Mouse (Mus musculus) frontal cortex, postnatal 10 days (tissue): ENCODE measurements at regions not wholly inside any gene's neighbourhood (a gene's known extent, or its start where the extent isn't known, plus 50 kb on each side); places are given as distances from the start of the nearest gene placed in this dataset.

Experiments
- DNase-seq, 2 experiments: peaks; one replicate each; pipeline ENCODE4 v3.0.0; 2022; ENCODE audit warnings: low spot score in 2 of 2, mixed read lengths in 1 of 2

GRCm38 (mm10) chr14:31891500-31892185, 61.2 kb upstream of the Ankrd28 start:
- DNase-seq, result peak; percentile 29 to 44

- no peak for DNase-seq
These were observed 61.7 kb upstream of the Ankrd28 start for GRCm38 (mm10) chr14:31892186-31892510.

GRCm38 (mm10) chr14:31896500-31896899, 66.0 kb upstream of the Ankrd28 start:
- DNase-seq, result no peak

DNA sequence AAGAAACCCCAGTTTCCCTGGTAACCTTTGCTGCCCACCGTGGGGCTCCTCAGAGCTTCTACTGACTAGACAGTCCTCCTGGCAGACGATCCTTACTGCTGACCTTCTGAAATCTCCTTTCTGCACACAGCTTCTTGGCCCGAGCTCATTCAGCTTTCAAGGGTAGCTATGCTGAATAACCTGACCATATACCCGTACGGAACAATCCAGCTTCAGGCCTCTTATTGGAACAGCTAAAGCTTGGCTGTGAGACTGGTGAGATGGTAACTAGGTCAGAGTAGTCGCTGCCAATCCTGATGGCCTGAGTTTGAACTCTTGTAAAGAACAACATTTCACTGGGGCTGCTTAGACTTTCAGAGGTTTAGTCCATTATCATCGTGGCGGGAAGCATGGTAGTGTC, 69.1 kb upstream of the Ankrd28 start:
- DNase-seq, result no peak

- no peak for DNase-seq
These were observed 69.5 kb upstream of the Ankrd28 start for GRCm38 (mm10) chr14:31899906-31900305.

DNA sequence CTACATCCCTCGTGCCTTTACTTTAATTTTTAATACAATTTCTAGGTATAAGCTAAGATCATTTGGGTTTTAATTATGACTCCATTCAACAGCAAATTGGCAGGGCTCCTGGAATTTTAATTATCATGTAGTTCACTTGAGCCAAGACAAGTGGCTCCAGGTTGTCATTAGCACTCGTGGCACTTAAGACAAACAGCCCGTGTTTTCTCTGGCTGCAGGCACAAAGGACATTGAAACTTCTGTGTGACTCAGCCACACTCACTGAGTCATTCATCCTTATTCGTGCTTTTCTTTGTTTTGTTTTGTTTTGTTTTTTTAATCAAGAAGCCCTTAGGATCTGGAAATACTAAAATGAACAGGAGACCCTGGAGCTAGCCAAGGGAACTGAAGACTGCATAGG, 71.5 kb upstream of the Ankrd28 start:
- no peak for DNase-seq

DNA sequence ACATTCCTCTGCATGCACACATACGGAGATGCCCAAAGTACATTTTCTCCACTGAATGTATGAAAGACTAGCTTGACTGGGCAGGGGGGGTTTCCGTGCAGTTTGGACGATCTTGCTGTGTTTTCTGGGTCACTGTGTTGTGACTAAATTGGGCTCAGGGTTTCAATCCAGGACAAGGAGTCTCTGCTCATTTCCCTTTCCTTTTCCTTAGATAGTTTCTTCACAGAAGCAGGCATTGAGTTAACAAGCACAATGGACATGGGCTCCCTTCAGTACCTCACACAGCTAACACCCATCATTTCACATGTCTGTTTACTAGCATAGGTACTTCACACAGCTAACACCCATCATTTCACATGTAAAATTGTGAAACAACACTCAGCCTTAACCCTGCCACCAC, 73.2 kb upstream of the Ankrd28 start:
- no peak for DNase-seq

GRCm38 (mm10) chr14:31908591-31908990, 78.1 kb upstream of the Ankrd28 start:
- DNase-seq, result no peak

- DNase-seq, result no peak
These were observed 78.8 kb upstream of the Ankrd28 start for GRCm38 (mm10) chr14:31909291-31909690.

GRCm38 (mm10) chr14:31910809-31911208, 80.4 kb upstream of the Ankrd28 start:
- no peak for DNase-seq

DNA sequence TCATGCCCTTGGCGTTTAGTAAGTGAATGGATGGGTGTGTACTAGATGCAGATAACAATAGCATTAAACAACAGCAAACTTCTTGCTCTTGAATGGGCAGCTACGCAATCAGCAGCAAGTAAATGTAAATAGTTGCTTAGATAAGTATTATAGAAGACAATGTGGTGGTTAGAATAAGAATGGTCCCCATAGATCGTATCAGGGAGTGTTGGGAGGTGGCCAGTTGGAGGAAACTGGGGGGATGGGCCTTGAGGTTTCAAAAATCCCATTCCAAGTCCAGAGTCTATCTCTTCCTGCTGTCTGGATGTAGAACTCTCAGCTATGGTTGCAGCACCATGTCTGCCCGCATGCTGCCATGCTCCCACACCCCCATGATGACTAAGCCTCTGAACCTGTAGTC, 88.0 kb upstream of the Ankrd28 start:
- DNase-seq, result no peak

GRCm38 (mm10) chr14:31918921-31919320, 88.5 kb upstream of the Ankrd28 start:
- no peak for DNase-seq

DNA sequence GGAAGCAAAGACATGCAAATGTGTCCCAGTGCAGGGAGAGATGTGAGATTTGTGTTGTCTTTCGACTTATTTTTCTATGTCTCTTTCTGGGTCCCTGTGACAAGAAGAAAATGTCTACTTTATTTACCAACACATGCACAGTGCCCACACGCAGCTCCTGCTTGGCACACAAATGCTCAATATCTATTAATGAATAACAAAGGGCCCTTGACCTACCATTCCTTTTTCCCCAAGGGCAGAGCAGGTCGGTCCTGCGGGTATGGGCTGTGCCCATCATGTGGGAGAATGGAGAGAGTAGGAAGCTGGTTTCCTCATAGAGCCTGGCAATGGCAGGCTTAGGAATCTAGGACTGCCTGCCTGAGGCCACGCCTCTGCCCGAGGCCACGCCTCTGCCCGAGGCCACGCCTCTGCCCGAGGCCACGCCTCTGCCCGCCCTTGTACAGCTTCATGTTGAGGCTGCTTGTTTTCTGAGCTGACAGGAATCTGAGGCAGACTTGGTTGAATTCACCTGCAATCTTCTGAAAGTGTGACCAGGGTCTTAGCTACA, 98.8 kb upstream of the Ankrd28 start:
- DNase-seq, result no peak

GRCm38 (mm10) chr14:31930367-31930766, 98.4 kb upstream of the Galnt15 start:
- DNase-seq, result peak; percentile 31 to 40

DNA sequence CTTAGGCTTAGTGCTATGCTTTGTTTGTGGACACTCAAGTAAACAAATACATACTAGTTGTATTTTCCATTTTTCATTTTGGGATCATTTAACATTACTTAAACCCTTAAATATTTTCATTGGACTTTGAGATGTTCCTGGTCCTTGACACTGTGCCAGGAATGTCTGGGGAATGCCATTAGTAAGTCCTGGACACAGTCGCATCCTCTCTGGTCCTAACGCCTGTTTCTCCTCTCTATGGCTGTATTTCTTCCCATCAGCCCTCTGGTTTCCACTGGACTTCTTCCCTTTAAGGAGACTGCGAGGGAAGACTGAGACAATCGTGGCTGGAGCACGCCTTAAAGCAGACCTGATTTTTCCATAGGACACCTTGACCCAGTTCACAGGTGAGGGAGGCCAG, 96.8 kb upstream of the Galnt15 start:
- no peak for DNase-seq

DNA sequence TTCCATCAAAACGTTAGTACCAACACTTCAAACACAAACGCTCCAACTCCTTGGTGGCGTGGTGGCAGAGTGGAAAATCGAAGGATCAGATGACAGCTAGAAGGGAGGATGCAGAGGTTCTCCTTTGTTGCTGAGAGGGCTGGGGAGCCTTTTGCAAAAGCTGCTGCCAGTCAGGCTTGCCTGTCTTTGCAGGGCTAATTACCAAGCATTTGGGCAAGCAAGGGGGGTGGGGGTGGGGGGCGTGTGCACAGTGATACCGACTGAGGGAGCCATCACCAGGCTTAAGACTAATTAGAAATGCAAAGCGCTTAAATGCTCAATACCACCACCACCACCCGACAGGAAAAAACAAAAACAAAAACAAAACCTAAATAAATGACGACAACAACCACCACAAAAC, 95.3 kb upstream of the Galnt15 start:
- DNase-seq, result peak in 1 of 2 experiments; percentile 19

GRCm38 (mm10) chr14:31933841-31934271, 94.9 kb upstream of the Galnt15 start:
- DNase-seq, result peak; percentile 67 to 76

DNA sequence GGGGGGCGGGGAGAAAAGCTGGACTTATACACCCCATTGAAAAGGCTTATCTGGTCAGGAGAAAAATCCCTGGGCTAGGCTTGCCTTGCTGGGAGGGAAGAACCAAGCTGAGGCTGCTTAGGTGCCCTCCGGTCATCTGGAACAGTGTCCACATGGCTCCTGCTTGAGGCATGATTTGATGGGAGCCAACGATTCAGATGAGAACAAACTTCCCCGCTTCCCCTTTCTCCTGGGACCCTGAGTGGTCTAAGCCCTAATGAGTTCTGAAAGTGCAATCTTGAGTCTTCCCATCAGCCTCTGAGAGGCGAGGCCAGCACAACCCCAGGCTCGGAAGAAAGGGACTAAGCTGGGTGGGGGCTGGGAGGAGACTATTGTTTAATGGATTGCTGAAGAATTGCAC, 94.5 kb upstream of the Galnt15 start:
- peak in 1 of 2 experiments; percentile 20 for DNase-seq

GRCm38 (mm10) chr14:31934771-31935170, 94.0 kb upstream of the Galnt15 start:
- no peak for DNase-seq

DNA sequence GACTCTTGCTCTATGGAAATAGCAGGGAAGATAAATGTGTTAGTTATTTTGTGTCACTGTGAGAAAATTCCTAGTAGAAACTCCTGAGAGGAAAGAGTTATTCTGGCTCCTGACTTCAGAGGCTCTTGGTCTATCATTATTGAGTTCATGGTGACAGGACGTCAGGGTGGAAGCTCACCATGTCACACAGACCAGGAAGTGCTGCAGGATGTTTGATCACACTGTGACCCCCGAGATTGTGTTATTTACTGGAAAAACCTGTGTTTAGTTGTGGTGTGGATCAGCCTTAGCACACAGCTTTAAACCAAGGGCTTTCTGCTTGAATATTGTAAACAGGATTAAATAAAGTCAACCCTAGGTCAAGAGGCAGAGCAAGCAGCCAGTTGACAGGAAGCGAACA, 93.4 kb upstream of the Galnt15 start:
- DNase-seq, result no peak

- no peak for DNase-seq
These were observed 92.2 kb upstream of the Galnt15 start for GRCm38 (mm10) chr14:31936581-31936980.

DNA sequence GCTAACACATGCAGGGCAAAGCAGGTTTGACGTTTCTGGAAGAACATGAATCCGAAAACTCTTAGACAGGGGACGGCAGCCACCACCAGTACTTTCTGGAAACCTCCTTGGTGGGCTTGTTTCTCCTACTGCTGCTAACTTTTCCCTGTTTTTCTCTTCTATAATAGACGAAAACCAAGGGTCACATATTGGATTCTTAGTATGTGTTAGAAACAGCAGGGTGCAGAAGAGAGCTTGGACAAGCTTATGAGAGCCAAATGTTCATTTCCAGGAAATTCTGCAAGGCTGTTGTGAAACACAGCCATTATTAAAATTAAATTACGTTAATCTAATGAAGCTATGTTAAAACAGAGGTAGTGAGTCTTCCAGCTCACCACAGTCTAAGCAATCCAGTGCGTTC, 87.9 kb upstream of the Galnt15 start:
- no peak for DNase-seq

DNA sequence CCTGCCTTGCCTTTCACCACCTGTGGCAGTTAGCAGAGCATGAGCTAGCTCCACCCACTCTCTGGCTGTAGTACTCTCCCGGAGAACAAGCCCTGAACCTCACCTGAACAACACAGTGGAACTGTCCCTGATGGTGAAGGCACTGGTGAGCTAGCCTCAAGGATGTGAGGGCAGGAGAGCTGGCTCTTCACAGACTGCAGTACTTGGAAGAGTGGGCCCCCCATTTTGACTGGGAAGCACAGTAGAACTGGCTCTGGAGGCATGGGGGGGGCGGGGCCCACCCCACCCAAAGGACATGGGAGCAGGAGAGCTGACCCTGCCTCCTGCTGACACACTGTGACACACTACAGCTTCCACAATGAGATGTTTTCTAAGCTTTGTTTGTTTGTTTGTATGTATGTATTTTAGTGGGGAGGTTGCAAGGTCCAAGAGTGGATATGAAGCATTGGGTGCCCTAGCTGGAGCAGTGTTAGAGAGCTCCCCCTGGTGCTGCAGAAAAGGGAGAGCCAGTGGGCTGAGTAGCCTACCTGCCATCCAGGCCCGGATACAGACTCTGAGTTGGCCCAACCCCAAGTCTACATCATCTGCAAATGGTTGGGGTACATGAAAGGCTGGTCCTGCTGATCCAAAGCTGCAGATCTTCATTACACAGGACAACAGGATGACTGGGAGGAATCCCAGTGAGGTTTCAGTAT, 86.4 kb upstream of the Galnt15 start:
- DNase-seq, result no peak
